Mouse (Mus musculus) brain, embryonic 14.5 days (tissue): ENCODE data around the gene Zfp788.

ENCODE experiments used
- CTCF ChIP-seq: fragments of 200-500 bp; IDR thresholded peaks from 2 replicates; pipeline ENCODE4 v1.5.1; 2012; ENCODE audit warnings: inconsistent platforms, mild to moderate bottlenecking, moderate library complexity, borderline replicate concordance; ENCODE audit not compliant: insufficient read depth, insufficient read length; ENCODE audit errors: extremely low read depth
- POLR2A ChIP-seq: fragments of 200-500 bp; IDR thresholded peaks from 2 replicates; pipeline ENCODE4 v1.6.1; 2012; ENCODE audit warnings: mild to moderate bottlenecking, inconsistent platforms, borderline replicate concordance; ENCODE audit not compliant: poor library complexity, insufficient read depth, insufficient read length, severe bottlenecking; ENCODE audit errors: extremely low read depth

DNA sequence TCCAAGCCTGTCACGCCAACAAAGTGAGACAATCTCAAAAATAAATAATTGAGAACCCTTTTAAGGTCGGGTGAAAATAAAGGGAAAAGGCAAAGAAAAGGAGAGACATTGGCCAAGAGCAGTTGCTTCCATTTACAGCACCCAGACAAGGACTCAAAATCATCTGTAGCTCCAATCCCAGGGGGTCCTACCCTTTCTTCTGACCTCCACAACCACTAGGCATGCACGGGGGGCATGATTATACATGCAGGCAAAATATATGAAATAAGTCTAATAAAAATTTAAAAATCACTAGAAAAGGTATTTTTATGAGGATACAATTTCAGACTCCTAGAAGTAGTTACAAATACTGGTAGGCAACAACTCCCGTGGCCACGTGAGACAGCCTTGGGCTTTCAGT, 34.4 kb upstream of the Zfp788 start:
- TF ChIP-seq CTCF = no peak
- TF ChIP-seq POLR2A = no peak
